Mouse (Mus musculus): Measurements from ENCODE around the gene 4931406P16Rik.
A peak's percentile ranks its signal among the peaks of the same experiment; 100 is the strongest.

Gene 4931406P16Rik

GRCm38 (mm10) chr7:34309186-34309764, 4.1 kb downstream of the 4931406P16Rik start:
- no peak for DNase-seq (ENCODE audit: low spot score)

DNA sequence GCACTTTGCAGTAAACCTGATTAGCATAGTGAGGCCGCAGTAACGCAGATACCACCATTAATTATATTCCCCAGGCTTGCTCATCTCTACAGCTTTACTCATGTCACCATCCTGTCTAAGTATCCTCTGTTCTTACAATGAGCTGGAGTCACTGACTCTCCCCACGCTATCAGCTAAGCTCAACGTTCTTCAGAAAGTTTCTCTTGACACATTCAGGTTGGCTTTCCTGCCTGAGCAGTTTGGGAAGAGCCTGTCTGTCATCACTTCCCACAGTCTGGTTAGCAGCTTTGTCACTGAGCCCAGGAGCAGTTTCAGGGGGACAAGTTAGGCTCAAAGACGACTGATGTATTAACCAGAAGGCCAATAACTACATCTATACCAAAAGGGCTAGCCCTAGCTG, 4.8 kb downstream of the 4931406P16Rik start:
- DNase-seq (ENCODE audit: low spot score), result no peak

GRCm38 (mm10) chr7:34305454-34305853, 7.9 kb downstream of the 4931406P16Rik start:
- no peak for DNase-seq (ENCODE audit: low spot score)

DNA sequence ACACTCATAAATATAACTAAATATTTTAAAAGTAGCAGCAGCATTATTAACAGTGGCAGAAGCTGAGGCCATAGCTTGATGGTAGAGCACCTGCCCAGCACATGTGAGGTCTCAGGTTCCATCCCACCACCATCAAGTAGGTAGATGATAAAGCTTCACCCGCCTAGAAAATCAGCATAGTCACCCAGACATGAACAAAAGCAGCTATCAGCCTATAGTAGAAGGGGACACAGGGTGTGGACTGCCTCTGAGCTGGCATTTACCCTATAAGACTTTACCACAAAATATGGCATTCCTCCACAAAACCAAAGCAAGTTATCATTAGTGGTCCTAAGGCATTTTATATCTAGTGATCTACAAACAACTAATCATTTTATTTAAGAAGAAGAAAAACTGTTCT, 10.7 kb downstream of the 4931406P16Rik start:
- no peak for DNase-seq (ENCODE audit: low spot score)

DNA sequence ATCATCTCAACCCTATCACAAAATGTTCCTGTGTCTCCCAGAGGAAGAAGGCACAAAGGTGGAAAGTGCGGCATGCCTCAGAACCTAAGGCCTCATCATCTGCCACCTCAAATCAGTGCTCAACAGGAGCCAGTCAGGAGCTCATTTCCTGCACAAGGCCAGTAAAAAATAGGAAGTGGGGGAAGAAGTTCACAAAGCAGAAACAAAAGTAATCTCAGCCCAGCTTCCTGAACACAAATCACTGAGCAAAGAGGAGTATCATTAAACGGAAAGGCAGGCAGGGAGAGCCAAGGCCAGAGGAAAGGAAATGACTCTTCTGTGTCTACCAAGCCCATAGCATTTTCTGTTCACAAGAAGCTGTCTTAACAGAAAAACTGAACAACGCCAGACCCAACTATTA, 11.4 kb downstream of the 4931406P16Rik start:
- no peak for DNase-seq (ENCODE audit: low spot score)

DNA sequence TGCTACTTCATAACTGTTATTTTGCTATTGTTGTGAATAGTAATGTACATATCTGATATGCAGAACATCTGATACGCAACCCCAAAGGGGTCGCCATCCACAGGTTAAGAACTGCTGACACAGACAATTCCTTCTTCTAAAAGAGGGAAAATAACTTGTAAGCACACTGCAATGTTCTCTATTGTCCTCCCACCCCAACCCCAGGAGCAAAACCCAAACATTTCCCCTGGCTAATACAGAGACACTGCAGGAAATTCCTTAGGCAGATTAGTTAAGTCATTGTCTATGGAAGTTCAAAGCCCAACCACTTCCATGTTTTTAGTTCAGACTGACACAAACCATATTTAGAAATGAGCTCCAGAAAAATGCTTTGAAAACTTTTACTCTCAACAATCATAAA, 14.5 kb downstream of the 4931406P16Rik start:
- no peak for DNase-seq (ENCODE audit: low spot score)

GRCm38 (mm10) chr7:34296124-34296523, 17.2 kb downstream of the 4931406P16Rik start:
- DNase-seq (ENCODE audit: low spot score), result no peak

GRCm38 (mm10) chr7:34292633-34293032, 20.7 kb downstream of the 4931406P16Rik start:
- no peak for DNase-seq (ENCODE audit: low spot score)

GRCm38 (mm10) chr7:34291265-34291664, 22.1 kb downstream of the 4931406P16Rik start:
- no peak for DNase-seq (ENCODE audit: low spot score)

DNA sequence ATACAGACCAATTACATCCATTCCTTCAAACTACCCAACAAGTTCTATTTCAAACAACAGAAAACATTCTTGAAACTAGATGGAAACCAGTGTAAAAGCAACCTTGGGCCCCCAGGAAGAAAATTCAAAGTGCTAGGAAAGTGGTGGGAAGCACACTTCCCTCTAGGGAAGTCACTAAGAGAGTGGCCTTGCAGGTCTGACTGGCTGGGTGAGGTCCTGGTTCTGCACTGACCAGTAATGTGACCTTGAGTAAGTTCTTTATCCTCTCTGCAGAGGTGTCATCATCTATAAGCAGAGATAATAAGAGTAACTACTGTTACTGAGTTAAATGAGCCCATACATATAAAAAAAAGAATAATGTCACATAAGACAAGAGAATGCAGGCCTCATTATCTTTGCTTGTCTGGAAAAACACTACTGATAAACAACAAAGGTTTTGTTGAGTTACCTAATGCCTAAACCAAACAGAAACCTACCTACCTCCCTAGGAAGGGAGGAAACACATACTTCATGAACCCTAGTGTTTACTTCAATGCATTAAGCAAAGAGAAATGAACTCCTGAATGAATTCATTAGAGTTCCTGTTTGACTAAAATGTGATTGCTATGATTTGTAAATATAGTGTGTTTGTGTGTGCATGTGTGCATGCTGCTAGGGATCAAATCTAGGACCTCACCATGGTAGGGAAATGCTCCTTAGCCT, 22.8 kb downstream of the 4931406P16Rik start:
- no peak for DNase-seq (ENCODE audit: low spot score)

GRCm38 (mm10) chr7:34277656-34278055, 35.7 kb downstream of the 4931406P16Rik start:
- no peak for DNase-seq (ENCODE audit: low spot score)

DNA sequence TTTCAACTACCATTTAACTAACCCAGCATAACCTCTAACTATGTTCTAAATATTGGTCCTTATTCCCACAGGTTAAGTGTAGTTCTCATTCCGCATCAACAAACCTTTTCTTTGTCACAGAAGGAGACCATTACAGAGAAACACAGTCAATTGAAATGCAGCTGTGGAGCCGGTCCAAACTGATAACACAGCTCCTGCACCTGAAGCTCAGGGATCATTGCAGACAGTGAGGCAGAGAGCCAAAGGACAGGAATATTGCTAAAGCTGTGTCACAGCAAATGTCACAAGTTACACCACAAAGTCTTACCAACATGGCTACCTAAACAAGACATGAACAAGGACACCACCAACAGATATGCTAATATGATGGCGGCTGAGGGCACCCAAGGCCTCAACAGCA, 37.3 kb downstream of the 4931406P16Rik start:
- no peak for DNase-seq (ENCODE audit: low spot score)

- DNase-seq (ENCODE audit: low spot score), result no peak
Observed at GRCm38 (mm10) chr7:34272465-34272864, 40.9 kb downstream of the 4931406P16Rik start.

GRCm38 (mm10) chr7:34268463-34268862, 44.9 kb downstream of the 4931406P16Rik start:
- DNase-seq (ENCODE audit: low spot score), result no peak

DNA sequence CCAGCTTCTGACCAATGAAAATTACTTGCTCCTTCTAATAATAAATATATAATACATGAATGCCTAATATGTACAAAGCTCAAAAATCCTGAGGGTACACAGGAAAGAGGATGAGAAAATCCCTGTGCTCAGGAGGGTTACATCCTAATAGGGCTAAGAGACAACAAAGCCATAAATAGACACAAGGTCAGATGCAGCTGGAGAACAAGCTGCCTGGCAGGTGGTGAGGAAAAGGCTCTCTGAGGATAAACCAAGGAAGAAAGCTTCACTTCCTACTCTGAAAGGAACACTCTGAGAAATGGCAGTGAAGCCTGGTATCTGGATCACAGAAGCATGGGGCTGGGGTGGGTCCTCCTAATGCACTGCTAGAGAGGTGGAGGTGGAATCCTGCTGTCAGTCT, 46.9 kb downstream of the 4931406P16Rik start:
- DNase-seq (ENCODE audit: low spot score), result no peak

DNA sequence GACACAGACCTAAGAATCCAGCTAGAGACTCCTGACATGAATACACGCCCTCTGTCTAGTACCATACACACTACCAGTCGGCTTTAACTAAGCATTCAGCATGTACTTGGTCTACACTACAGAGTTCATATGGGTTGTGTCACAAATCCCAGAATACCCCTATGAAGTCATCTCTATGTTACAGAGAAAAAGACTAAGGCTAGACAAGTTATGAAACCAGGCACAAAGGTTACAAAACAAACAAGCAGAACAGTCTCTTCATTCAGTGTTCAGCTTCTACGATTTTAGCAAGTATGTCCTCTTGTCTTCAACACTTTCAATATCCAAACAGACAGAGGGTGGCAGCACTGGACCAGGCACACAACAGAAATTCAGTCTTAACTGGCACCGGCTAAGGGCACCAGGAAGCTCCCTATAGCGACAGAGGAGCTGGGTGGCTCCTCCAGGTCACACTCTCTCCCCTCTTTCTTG, 47.4 kb downstream of the 4931406P16Rik start:
- peak; percentile 70 for DNase-seq (ENCODE audit: low spot score)

GRCm38 (mm10) chr7:34263437-34263836, 49.9 kb downstream of the 4931406P16Rik start:
- no peak for DNase-seq (ENCODE audit: low spot score)

DNA sequence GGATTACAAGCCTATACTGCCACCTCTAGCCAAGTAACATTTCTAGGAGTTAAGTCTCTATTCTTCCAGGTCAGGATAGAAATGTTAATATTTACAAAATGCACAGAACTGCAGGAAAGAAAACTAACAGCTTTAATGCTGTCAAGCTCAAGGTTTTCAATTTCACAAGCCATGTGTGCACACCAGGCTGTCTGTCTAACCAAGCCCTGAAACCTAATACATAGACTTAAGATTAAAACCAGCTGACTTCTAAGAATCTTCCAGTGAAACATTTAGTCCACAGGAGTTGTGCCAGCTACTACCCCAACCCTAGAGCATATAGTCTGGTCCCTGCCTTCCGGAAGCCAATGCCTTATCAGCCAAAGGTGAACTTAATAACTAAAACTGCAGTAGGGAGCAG, 54.9 kb downstream of the 4931406P16Rik start:
- no peak for DNase-seq (ENCODE audit: low spot score)

GRCm38 (mm10) chr7:34257279-34257678, 56.1 kb downstream of the 4931406P16Rik start:
- no peak for DNase-seq (ENCODE audit: low spot score)

- DNase-seq (ENCODE audit: low spot score), result no peak
Observed at GRCm38 (mm10) chr7:34255916-34256315, 57.4 kb downstream of the 4931406P16Rik start.

DNA sequence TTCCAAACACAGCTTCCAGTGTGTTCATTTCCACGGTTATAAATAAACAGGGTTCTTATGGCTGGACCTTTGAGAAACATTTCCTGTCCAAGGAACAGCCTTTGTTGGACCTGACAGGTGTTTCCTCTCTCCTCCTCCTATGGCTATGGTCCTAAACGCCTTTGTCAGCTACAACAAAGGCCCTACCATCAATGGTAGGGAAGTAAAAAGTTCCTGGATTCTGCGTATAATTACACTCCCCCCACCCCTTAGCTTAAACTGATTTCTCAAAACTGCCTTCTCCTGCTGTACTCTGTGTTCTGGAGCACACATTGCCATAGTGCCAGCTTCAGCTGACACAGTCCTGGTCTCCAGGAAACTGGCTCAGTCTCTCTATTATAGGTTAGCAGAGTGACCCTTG, 58.2 kb downstream of the 4931406P16Rik start:
- DNase-seq (ENCODE audit: low spot score), result no peak

DNA sequence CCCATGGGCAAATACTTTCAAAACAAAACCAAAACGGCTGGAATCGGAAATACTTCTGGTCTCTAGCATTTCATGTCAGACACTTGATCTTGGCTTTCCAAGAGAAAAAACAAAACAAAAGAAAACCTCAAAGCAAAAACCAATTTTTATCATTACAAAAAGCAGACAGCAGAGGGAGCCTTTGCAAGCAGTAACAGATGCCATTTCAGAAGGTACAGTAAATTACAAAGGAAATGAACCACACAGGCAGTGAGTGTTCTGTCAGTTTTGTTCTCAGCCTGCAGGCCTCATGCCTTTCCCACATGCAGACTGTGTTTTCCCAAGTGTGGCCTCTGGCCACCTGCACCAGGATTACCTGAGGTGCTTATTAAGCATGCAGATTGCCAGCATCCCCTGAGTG, 61.3 kb downstream of the 4931406P16Rik start:
- DNase-seq (ENCODE audit: low spot score), result no peak

GRCm38 (mm10) chr7:34250738-34251137, 62.6 kb downstream of the 4931406P16Rik start, which contains the start of gene Gm6096:
Gene Gm6096 (plus strand): TSS chr7:34251038.
- no peak for DNase-seq (ENCODE audit: low spot score)

All from left cerebral cortex, adult 11 months (tissue).